Mouse (Mus musculus) urinary bladder, postnatal 4 days (tissue): ENCODE data around the gene Tmem170b.
A peak's percentile ranks its signal among the peaks of the same experiment; 100 is the strongest.

Source experiments
- DNase-seq, 2 experiments: peaks; one replicate each; pipeline ENCODE4 v3.0.0; 2021 to 2022; ENCODE audit warnings: low spot score in 2 of 2

Gene Tmem170b

DNA sequence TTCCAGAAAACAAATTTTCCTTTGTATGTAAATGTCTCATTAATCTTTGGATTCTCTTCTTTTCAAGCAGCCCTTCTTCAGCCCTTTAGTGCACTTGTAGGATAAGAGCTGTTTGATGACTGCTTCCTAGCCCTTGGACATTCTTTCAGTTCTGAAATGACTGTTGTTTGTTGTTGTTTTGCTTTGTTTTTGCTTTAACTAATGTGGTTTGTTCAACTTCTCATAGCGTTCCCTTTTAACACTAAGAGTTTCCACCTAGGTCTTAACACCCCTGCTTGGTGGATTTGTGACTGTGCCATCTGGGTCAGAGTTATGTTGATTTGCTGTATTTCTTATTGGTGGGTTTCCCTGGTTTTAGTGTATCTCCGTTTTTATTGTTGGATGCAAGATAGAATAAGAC, 8.8 kb downstream of the Tmem170b start:
- DNase-seq = no peak

DNA sequence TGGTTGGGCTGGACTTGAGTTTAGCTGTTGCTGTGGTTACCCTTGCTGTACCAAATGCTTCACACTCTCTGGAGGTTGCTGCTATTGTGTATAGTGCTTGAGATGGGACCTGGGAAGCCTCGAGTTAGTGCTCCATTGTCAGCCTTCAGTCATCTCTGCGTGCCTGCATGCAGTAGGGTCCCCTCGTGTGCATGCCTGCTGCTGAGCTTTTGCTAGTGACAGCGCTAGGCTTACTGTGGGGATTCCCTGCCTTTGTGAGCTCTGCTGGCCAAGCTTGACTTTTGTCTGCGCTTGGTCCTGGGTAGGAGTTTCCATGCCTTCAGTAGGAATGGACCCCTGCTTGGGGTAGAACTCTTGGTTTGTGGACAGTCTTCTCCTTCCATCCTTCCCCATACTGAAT, 9.3 kb downstream of the Tmem170b start:
- DNase-seq = peak in 1 of 2 experiments; percentile 32

DNA sequence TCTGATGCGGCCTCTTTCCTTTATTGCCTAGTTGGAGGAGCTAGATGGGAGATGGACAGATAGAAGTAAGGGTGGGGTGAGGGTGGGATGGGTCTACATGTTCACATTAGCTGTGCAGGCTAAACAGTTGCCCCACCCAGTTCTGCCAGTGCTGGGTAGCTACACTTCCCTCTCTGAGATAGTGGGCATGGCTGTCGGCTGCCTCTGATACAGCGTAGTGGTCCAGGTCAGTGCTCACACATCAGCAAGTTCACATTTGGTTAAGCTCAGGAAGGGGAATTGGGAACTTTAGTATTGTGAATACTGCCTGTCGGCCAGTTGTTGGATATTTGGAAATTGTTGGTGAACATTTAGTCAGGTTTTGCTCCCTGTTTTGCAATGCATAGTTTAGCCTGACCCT, 13.8 kb downstream of the Tmem170b start:
- DNase-seq = no peak

DNA sequence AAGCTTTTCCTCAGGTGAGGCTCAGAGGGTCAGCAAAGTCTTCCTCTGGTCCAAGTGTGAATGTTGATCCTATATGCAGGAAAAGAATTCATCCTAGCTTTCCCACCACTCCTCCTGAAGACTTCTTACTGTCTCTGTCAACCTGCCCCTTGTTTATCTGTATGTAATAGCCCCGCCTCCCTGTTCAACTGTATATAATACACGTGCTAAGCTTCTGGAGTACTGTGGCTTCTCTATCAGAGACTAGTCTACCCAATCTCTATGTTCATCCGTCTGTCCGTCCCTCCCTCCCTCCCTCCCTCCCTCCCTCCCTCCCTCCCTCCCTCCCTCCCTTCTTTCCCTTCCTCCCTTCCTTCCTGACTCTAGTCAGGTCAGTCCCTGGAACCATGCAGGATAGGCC, 14.4 kb downstream of the Tmem170b start:
- DNase-seq = no peak

DNA sequence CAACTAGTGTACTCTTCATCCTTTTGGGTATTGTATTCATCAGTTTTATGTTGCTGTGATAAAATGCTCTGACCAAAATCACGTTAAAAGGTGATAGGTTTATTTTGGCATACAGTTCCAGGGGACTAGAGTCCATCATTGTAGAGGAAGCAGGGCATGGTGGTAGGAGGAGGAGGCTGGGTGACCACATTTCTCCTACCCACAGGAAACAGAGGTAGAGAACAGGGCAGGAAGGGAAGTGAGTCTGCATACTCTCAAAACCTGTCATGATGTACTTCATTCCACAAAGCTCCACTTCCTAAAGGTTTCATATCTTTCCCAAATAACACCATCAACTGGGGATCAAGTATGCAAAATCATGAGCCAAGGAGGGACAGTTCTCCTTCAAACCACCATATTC, 18.4 kb downstream of the Tmem170b start:
- no peak for DNase-seq

DNA sequence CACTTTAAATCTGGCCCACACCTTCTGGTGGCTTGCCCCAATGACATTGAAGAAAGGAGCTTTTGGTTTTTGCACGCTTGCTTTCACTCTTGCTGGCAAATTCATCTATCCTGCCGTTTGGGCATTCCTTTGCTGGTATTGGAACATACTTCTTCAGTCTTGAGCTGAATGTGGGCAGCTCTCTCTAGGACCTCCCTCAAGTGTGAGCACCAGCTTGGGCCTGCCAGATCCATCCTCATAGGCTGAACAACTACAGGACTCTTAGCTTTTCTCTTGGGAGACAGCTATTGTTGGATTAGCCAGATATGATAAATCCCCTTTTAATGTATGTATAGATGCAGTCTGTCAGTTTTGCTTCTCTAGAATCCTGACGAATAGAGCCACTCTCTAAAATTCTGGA, 19.5 kb downstream of the Tmem170b start:
- no peak for DNase-seq

DNA sequence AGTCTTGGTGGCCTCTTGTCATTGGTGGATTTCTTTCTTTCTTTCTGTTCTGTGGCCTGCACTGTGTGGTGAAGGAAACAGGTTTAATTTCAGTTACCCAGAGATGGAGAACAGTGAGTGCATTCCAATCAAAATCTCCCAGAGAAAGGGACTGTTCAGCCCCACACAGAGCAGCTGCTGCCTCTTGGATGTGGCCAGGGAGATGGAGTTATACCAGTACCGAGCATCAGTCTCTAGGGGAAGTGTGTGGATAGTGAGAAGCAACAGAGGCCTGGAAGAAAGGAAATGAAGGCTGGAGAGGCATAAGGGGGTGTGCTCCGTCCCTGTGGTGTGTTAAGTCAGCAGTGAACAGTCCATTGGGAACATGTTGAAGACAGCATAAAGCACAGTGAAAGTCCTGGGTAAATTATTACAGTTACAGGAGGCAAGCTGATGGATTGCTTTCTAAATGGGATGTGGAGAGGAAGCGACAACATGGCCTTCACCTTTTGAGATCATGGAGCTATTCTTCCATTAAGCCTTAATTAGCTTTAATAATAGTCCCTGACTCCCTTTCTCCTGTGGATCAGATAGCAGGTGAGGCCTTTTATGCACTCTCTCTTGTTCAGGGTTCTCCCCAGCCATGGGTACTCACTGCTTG, 21.7 kb downstream of the Tmem170b start:
- DNase-seq = no peak

DNA sequence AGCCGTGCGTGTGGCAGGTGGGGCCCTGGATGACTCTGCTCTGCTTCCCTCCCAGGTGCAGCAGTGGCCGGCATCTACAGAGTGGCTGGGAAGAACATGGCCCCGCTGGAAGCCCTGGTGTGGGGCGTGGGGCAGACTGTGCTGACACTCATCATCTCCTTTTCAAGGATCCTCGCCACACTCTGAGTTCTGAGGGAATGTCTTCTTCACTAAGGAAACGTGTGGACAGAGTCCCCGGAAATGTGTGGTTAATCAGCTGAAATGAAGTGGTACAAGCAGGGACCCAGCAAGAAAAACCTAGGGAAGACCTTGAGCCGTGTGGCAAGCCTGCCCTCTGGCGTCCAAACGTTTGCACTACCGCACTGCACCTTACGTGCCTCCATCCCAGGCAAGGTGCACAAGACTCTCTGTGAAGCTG, 28.7 kb downstream of the Tmem170b start:
- peak; percentile 30 to 75 for DNase-seq

DNA sequence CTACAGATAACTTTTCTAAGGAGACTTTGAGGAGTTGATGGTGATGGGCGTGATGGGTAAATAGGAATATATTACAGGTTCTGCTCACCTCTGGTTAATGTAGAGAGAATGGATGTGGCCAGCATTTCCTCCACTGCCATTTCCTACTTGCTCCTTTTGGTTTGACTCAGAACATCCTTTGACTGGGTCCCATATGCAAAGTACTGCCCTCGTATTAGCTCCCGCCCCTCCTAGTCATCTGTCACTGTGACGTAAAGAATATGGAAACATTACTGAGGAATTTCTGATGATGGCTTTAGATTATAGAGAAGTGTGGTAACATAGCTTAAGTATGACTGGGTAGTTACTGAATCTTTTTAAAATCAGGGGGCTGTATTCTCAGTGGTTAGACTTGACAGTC, 32.4 kb downstream of the Tmem170b start:
- DNase-seq = no peak

DNA sequence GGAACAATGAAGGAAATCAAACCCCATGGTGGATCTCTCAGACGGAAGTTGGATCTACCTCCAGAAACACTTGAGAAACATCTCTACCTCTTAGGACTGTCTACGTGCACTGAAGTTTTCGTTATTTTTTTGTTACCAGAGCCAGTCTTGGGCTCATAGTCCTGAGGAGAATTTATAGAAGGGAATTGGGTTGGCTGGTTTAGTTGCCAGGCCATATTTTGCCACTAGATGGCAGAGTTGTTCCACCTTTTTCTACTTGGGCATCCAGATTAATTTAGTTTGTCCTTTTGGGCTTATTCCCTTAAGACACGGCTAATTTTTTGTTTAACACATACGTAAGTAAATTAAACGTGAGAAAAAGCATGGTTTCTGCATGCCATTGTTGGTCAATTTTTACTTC, 37.1 kb downstream of the Tmem170b start:
- DNase-seq = peak; percentile 39 to 68

DNA sequence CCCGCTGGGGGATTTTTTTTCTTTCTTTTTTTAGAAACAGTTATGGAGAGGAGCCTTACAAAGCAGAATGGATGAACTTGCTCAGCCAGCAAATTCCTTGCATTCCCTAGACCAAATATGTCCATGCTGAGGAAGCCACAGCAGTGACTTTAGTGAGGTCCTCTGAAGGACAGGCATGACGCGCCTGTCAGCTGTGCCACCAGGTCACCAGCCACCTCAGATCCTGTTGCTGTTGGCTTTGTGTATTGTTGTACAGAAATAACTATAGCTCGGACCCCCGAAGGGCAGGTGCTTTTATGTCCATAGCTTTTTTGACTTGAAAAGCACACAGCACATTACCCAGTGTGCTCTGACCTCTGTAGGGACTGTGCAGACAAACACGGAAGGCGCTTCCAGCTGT, 38.1 kb downstream of the Tmem170b start:
- no peak for DNase-seq

DNA sequence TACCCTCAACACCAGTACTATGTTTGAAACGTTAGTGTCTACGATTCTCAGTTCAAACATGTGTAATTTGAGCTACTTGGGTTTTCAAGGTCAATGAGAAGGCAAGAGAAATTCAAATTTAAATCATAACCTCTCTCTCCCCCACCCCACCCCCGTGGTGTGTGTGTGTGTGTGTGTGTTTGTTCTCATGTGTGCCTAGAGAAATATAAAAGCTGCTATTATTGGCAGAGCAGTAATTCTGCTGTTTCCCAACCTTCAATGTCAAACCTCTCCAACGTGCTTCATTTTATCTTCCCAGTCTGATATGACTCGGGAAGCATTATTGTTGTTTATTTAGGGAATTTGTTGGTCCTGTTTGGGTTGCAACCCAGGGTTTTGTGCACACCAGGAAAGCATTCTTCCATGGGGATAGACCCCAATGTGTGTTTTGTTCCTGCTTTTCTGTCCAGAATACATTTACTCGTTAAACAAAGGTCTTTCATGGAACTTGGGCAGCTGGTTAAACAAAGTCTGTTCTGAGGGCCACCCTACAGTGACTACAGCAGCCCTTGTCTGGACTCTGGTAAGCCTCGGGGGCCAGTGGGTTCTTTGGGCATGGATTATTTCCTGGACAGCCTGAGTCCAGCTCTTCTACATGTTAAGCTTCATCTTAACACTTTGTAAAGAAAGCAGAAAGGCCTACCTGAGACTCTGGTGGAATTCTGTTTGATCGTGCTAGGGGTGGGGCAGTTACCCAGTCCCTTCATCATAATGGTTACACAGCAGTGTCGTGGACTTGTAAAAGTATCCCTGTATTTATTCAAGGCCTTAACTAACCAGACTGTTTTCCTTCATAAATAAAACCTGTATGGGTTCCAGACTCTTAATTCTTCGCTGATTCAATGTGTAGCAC, 39.1 kb downstream of the Tmem170b start:
- DNase-seq = no peak

DNA sequence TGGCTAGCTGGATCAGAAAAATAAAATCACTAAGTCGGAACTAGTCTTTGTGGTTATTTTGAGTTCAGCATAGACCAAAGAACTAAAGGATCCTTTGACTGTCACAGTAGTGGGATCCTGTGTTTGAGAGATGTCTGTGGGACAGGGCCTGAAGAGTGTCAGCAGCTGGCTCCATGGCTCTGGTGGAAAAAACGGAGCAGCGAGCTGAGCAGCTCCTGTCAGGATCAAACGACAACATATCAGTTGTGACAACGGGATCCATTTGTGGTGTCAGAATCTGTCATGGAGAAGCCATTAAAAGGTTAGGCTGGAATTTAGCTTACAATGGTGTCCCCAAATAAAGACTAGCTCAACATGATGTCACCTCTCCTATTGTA, 39.8 kb downstream of the Tmem170b start:
- no peak for DNase-seq

DNA sequence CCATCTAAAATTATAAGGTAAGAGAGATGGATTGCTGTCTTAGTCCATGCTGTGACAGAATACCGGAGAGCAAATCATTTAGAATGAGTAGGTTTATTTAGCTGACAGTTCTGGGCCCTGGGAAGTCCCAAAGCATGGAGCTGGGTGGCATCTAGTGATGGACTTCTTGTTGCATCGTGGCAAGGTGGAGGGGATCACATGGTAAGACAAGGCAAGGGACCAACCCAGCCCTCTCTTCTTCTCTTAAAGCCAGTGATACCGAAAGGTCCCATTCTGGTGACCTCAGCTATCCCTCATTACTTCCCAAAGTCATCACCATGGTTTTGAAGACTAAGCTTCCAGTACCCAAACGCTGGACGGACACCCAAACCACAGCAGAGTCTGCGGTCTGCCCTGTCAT, 42.3 kb downstream of the Tmem170b start:
- no peak for DNase-seq

DNA sequence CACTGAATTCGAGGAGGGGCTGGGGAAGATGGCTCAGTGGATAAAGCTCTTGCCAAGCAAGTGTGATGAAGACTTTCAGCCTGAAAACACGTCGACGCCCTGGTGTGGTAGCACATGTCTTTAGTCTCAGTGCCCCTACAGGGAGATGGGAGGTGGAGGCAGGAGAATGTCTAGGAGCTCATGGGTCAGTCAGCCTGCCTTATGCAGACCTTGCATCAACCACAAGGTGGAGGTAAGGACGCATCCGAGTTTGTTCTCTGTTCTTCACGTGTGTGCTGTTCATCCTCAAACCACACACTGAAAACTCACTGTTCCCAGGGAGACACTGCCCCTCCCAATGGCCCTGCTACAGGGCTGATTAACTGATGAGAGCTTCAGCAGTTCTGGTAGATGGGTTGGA, 45.0 kb downstream of the Tmem170b start:
- DNase-seq = no peak

DNA sequence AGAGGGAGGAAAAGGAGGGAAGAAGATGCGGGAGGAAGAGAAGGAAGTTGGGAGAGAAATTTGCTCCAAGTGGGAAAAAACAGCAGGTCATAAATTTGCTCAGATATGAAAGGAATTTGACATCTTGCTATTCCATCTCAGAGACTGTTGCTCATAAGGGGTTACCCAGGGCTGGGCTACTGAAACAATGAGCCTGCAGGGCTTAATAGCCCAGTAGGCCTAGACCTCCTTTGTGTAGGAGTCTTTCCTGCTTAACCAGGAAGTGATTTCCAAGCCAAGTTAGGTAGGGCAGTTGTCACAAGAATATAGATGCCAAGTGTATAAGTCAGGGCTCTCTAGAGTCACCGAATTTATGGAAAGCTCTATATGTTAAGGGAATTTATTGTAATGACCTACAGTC, 48.1 kb downstream of the Tmem170b start:
- DNase-seq = no peak

DNA sequence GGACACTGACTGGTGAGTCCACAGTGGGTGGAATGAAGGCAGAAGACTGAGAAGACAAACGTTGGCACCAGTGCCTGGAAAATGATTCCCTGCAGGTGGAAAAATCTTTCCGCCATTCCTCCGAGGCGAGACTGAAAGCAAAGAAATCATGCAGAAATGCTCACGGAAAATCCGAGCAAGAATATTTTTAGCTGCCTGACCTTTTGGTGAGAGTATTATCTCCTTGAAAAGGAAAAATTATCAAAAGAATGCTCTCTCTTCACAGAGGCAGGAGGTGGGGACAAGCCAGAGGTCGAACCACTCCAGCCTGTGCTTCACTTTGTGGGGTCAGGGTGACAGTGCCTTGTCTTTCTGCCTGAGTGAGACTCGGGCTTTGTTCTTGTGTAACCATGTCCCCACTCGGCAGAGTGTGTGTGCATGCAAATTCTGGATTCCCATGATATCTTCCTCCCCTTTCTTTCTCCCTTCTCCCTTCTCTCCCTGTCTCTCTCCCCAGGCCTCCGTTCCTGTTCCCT, 49.9 kb downstream of the Tmem170b start:
- no peak for DNase-seq

DNA sequence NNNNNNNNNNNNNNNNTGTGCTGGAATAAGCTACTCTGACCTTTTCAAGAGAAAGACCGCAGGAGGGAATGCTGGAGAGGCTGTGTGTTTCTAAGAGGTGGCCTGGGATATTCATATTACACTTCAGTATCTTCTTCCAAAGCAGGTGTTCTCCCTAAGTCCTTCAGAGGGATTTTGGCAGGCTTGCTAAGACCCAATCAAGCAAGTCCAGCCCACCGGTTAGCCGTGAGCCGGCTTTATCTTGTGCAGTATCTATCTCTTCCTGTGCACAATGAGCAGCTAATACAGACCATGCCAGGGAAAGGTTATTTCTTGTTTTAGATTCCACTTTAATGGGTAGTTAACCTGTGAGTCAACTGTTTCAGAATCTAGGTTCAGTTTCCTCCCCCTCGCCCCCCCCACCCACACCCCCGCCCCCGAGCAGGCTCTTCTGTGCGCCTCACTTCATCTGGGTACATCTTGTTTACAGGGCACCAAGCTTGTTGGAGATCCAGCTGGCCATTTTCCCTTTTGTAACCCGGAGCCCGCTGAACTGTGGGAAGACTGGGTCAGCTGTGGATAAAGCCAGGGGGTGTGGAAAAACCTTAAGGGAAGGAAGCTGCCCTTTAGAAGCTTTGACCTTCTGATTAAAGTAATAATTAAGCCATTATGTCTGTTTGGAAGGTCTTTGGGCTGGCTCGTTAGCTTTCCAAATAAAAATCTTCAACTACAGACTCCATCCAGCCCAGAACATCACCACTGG, 54.5 kb downstream of the Tmem170b start:
- no peak for DNase-seq

DNA sequence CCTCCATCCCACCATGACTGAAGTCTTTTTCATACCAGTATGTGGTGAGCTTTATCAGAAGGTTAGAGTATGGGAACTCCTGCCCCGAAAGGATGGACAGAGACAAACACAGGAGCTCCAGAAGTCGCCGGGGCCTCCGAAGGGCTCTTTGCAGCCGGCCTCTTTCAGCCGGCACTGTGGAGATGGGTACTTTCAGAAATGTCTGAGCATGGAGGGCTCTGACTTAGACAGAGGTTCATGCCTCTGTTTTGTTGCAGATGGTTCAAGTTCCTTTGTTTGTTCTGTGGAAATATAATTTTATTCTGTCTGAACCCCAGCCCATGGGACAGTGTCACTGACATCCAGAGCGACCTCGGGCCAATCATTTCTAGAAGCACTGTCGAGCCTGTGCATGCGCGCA, 55.4 kb downstream of the Tmem170b start:
- DNase-seq = no peak

DNA sequence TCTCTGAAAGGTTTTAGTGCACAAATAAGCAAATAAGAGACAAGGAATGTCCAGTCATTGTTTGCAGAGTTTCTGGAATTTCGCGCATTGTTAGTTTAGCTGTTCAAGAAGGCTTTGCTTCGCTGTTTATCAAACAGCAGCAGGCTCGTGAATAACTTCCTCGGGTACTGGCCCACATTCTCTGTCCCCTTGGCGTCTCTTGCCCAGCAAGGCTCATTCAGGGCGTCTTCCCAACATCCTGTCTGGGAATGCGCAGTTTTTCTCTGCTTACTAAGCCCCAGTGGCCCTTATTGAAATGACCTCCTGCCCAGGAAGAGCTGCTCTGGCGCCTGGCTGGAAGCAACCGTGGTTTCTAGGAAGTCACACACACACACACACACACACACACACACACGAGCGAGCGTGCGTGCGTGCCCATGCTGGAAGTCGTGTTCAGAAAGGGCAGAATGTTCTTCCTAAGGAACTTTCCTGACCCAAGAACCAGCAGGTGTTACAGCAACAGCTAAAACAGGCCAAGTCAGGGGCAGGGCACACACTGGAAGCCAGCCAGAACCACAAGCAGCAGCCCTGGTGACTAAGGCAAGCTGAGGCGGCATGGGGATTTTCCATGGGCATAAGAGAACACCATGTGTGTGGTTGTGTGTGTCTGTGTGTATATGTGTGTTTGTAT, 56.8 kb downstream of the Tmem170b start:
- peak; percentile 28 to 65 for DNase-seq

DNA sequence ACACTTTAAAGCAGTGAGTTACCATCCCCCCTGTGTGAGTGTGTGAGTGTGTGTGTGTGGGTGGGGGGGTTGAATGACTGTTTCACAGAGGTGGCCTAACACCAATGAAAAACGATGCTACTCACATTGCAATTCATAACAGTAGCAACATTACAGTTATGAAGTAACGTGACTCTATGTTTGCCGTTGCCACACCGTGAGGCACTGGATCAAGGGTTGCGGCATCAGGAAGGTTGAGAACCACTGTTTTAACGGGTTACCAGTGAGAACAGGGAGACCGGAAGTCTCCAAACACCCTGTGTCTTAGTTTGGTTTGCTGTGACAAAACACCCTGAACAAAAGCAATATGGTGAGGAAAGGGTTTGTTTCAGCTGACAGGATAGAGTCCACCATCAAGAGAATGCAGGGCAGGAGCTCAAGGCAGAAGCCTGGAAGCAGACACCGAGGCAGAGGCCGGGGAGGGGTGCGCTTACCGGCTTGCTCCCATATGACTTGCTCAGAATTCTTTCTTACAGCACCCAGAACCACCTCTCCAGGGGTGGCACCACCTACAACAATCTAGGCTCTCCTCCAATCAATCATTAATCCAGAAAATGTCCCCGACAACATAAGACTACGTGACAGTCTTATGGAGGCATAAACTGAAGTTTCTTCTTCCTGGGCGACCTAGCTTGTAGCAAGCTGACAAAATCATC, 57.9 kb downstream of the Tmem170b start:
- DNase-seq = no peak
